Mouse (Mus musculus): ENCODE results near the gene Umps.

Umps gene

DNA sequence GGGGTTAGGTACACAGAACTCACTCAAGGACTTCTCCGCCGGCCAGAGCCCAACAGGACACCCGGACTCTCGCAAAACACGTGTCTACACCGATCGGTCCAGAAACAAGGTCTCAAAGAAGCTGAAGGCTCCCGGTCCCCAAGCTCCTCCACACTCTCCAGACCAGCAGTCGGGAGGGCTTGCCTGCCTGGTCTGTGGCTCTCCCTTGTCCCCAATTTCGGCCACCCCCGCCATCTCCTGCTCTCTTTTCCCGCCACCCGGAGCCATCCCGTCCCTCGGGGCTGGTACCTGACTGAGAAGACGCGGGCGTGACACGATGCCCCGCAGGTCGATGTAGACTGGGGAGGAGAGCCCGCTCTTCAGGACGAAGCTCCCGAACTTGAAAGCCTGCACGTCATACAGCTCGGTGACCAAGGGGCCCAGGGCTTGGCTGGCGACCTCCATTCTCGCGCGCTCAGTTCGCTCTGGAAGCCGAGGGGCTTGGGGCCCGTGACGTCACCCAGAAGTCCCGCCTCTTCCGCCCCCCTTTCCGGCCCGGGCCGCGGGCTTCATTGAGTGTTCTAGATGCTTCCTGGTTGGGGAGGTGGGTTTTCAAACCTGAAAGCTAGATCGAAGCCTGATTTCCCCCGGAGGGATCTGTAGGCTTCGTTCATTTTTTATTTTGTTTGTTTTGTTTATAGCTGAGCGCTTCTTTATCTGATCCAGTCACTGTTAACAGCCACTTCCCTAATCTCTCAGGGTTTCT lies at the start of gene Umps:
Gene Umps (minus strand): TSS at position 501 of the 745 bp plus-strand sequence.
- peak; percentile 80 to 88 for DNase-seq (ENCODE audit: low spot score in 2 of 2)

GRCm38 (mm10) chr16:34011991-34012845 lies 45.4 kb upstream of the Umps start:
- no peak for DNase-seq (ENCODE audit: low spot score in 2 of 2)

GRCm38 (mm10) chr16:34009567-34009966 lies 42.7 kb upstream of the Umps start:
- no peak for DNase-seq (ENCODE audit: low spot score in 2 of 2)

DNA sequence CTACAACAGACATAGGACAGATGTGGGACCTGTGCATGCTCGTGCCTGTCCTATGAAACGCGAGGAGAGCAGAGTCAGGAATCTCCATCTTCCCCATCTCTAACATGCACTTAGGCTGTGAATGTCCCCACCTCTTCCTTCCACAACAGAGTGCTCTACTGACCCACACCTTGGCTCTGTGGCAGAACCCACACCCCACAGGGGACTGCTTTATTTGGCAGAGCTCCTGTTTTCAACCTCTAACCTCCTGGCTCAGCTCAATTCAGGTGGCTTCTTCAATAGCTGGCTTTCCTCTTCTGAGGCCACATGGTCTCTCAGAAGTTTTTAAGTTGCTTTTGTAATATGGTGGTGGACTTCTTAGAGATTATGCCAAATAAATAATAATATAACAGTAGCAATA lies 39.1 kb upstream of the Umps start:
- no peak for DNase-seq (ENCODE audit: low spot score in 2 of 2)

DNA sequence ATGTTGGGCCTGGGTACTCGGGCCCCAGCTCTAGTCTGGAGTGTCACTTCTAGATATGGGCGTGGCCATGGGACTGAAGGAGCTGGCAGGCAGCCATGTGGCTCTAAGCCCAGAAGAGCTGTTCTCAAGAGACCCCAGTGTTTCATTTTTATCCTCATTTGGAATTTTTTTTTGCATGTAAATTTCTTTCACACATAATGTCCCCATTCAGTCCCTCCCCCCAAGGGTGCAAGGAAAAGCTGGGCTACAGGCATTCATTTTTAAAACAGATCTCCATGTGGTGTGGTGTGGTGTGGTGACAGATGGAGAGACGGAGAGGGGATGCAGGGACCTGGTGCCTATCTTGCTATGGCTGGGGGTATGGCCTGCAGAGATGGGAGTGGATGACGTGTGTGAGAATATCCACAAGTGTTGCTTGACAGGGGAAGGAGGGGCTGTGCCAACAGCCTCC lies 37.3 kb upstream of the Umps start:
- DNase-seq (ENCODE audit: low spot score in 2 of 2) = peak in 1 of 2 experiments; percentile 48

DNA sequence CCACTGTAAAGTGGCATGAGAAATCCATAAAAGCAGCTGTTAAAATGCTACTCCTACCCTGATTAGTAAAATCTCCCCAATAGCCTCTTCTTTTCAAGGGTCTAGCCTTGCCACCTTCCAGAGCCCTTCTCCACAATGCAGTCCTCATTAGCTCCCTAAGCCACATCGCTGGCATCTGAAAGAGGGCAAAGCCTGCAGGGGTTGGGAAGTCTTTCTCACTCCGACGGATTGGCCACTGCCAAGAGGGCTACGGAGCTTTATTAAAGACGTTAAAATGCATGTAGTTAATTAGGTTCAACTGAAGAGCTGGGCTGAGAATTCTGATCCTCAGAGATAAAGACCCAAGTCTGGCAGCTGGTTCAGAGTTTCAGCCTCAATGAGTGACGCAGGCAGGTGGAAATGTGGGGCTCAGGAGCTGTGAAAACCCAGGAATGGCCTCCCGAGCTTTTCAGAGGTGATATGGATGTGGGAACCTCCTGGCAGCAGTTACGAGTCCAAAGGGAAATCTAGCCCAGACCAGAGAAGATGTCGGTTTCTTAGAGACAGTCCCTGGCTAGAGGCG lies 36.8 kb upstream of the Umps start:
- no peak for DNase-seq (ENCODE audit: low spot score in 2 of 2)

- DNase-seq (ENCODE audit: low spot score in 2 of 2) = no peak
Observed at GRCm38 (mm10) chr16:34000715-34001114, 33.9 kb upstream of the Umps start.

- DNase-seq (ENCODE audit: low spot score in 2 of 2) = peak; percentile 58 to 66
Observed at GRCm38 (mm10) chr16:33999388-33999787, 32.5 kb upstream of the Umps start.

DNA sequence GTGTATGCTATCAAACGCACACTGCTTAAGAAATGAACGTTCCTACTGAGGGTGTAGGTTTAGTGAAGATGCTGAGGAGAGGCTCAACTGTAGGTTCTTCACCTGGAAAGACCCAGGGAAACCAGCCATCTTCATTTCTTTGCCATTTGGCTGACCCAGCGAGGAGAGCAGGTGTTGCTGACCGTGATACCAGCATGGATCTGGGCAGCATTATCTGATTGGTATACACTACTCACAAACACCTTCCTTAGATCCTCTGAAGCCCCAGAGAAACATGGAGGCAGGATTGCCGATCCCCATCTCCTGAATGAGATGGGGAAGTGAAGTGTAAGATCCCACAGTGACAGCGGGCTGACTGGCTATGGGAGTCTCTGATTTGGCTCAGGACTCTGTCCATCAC lies 31.2 kb upstream of the Umps start:
- no peak for DNase-seq (ENCODE audit: low spot score in 2 of 2)

GRCm38 (mm10) chr16:33996030-33996429 lies 29.2 kb upstream of the Umps start:
- DNase-seq (ENCODE audit: low spot score in 2 of 2) = peak; percentile 59 to 60

DNA sequence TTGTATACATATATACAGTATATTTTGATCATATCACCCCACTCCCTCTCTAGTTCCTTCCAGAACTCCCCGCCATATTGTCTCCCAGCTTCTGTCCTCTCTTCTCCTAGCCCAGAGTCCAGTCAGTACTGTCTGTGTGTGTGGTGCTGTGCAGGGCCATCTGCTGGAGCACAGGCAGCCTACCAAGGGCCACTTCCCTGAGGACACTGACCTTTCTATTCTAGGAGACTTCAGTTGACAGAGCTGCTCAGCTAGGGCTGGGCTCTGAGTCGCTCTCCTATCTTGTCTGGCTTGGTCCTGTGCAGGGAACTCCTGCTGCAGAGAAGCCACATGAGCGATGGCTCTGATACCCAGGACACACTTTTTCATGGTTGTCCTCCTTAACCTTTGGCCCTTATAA lies 28.7 kb upstream of the Umps start:
- DNase-seq (ENCODE audit: low spot score in 2 of 2) = no peak

DNA sequence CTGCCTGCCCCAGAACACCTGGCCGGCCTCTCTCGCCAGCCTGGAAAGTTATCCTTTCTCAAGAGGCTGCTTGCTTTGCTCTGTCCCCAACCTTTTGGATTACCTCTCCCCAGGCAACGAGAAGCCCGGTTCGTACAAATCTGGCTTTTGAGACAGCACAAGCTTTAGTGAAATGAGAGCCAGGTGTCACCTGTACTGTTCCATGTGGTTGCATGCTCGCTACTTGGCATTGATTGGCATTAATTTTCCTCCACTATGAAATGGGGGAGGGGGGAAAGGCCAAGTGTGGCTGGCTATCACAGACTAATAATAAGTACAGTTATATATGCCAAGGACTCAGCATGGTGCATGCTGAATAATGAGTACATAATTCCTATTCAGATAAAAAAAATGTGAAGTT lies 27.5 kb upstream of the Umps start:
- no peak for DNase-seq (ENCODE audit: low spot score in 2 of 2)

DNA sequence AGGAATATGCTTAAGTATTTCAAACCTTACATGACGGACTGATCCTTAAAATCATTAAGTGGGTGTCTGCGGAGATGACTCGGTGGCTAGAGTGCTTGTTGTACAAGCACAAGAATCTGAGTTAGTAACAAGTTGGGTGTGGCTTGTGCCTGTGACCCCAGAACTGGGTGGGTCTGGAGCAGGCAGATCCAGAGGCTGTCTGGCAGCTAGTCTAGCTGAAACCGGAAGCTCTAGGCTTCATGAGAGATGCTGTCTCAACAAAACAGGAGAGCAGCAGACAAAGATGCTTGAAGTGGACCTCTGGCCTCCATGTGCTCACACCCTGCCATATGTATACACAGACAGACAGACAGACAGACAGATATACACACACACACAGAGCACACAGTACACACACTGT lies 23.9 kb upstream of the Umps start:
- no peak for DNase-seq (ENCODE audit: low spot score in 2 of 2)

DNA sequence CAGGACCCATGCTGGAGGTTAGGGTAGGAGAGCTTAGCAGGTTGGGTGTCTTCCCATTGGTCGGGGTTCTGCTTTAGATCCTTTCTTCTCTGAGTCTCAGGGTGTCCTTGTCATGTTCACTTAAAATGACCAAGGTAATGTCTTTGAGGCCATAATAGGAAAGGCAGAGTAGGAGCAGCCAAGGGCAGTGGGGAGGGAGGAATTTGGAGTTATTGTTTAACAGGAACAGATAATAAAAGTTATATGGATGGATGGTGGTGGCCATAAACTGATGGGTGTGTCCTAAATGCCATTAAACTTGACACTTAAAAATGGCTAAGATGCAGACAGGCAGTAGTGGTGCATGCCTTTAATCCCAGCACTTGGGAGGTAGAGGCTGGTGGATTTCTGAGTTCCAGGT lies 22.3 kb upstream of the Umps start:
- no peak for DNase-seq (ENCODE audit: low spot score in 2 of 2)

DNA sequence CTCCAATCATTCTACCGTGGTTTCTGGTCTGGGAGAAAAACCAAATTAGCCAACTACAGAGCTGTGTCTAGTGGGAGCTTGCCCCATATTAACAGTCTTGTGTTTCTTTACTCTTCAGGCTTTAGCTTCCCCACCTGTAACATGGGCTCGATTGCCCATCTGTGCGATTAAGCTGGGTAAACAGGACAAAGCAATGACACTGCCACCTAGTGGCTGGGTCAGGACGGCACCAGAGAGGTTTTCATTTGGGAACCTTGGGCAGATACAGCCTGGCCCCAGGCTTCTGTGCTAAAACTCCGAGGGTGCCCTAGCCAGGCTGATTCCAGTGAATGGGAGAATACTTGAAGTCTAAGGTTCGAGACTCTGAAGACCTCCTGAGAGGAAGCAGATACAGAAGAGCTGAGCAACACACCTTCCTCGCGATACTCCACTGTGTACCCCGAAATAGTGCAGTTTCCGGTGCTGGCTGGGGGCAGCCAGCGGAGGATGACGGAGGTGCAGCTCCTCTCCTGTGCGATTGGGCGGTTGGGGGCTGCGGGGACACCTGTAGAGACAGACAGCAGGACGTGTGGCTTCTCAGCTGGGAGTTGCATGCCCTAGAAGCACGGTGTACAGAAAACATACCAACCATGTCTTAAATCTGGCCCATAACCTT lies 21.6 kb upstream of the Umps start:
- peak; percentile 62 to 63 for DNase-seq (ENCODE audit: low spot score in 2 of 2)

DNA sequence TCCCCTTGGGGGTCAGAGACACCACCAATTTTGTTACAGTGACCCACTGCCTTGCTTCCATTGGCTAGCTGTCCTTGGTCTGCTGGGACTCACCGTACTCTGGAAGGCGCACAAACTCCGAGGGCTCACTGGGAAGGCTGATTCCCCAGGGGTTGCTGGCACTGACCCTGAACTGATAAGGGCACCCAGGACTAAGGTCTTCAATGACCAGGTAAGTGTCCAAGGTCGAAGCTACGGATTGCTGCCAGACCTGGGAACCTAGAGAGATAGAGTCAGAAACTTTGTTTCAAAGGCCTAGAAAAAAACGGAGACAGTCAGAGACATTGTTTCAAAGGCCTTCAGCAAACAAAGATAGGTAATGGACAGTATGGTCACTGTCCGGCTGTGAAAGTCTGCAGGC lies 20.2 kb upstream of the Umps start:
- DNase-seq (ENCODE audit: low spot score in 2 of 2) = no peak

GRCm38 (mm10) chr16:33985372-33985771 lies 18.5 kb upstream of the Umps start:
- no peak for DNase-seq (ENCODE audit: low spot score in 2 of 2)

- DNase-seq (ENCODE audit: low spot score in 2 of 2) = no peak
Observed at GRCm38 (mm10) chr16:33983712-33984111, 16.9 kb upstream of the Umps start.

DNA sequence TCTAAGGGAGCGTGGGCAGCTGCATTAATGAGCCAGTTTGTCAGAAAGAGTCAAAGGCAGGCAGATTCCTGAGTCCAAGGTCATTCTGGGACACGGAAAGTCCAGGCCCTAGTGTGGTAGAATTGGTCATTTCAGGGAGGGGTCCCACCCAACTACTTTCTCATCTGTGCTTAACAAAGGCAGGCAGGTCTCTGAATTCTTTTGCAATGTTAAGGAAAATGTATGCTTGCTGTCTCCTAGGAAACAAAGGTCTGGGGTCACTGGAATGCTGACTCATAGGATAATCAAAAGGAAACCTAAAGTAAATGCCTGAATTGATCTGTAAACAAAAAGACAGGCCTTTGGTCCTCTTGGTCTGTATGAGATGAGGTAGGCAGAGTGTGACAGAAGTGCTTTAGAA lies 13.0 kb upstream of the Umps start:
- DNase-seq (ENCODE audit: low spot score in 2 of 2) = no peak

DNA sequence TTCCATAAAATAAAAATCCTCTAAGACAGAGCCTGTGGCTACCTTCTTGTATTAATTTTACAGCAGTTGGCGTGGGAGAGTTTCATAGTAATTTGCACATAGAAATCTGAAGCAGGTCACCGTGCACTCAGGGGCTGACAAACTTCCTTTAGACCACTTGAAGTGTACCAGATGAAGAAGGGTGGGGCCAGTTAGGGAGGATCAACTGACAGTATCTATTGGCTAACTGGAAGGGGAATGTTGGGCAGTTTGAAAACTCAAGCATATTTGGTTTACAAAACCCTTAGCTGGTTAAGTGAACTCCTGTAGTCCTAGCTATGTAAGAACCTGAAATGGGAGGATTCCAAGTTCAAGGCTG lies 424 bp upstream of the Umps start:
- DNase-seq (ENCODE audit: low spot score in 2 of 2) = no peak

DNA sequence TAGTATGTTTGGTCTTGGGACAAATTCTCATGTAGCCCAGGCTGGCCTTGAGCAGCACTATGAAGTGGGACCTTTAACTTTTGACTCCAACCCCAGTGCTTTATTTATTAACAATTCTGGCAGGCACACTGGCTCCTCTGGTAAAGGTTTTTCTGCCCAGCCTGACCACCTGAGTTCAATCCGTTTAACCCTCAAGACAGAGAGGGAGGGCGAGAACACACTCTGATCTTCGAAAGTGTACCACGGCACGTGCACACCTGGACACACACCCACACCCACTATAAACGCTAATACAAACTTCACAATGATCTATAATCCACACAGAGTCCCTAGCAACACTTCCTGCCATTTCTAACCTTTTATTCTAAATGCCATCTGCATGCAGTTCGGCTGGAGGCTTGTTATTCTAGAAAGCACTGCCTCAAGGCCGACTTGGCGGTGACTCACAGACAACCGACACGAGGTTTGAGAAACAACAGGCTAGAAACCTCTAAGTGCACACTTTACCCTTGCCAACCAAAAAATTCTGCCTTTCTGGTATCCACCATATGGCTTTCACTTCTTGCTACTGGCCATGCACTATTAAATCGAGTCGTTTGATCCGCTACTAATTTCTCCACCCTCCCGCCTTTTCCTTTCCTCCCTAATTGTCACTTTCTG lies 830 bp downstream of the Umps start:
- DNase-seq (ENCODE audit: low spot score in 2 of 2) = peak; percentile 45 to 49

- no peak for DNase-seq (ENCODE audit: low spot score in 2 of 2)
Observed at GRCm38 (mm10) chr16:33963509-33963908, 3.3 kb downstream of the Umps start.
